Mouse (Mus musculus) lung, embryonic 16.5 days (tissue): ENCODE measurements around the gene B9d2. TPM values are rescaled to one million over a fixed set of nuclear protein-coding genes. Genes with fewer than 3 reads are reported as not detected.

ENCODE experiments used
- ATAC-seq: fragments of 200-750 bp; cut with Nextera tagmentation; 2 replicates; pipeline ENCODE4 v1.8.0; 2017; ENCODE audit warnings: low read depth, mild to moderate bottlenecking, moderate library complexity
- H3K27ac ChIP-seq: fragments of 300-500 bp; sonication (generic); 2 replicates; pipeline ENCODE4 v1.5.1; 2014; ENCODE audit warnings: mild to moderate bottlenecking, control low read depth, low read length
- H3K27me3 ChIP-seq: fragments of 300-500 bp; sonication (generic); 2 replicates; pipeline ENCODE4 v1.6.1; 2014; ENCODE audit warnings: low read depth, low read length, mixed read lengths; ENCODE audit not compliant: control insufficient read depth, insufficient read depth
- H3K36me3 ChIP-seq: fragments of 300-500 bp; sonication (generic); 2 replicates; pipeline ENCODE4 v1.6.1; 2014; ENCODE audit warnings: low read length; ENCODE audit not compliant: control insufficient read depth, insufficient read depth
- H3K4me1 ChIP-seq: fragments of 300-500 bp; sonication (generic); replicated peaks from 2 replicates; pipeline ENCODE4 v1.6.1; 2014; ENCODE audit warnings: low read length, mixed read lengths; ENCODE audit not compliant: control insufficient read depth, insufficient read depth
- H3K4me2 ChIP-seq: fragments of 300-500 bp; sonication (generic); 2 replicates; pipeline ENCODE4 v1.6.1; 2014; ENCODE audit warnings: low read depth, low read length, control low read depth
- H3K4me3 ChIP-seq: fragments of 300-500 bp; sonication (generic); 2 replicates; pipeline ENCODE4 v1.5.1; 2014; ENCODE audit warnings: mild to moderate bottlenecking, low read length, control low read depth
- H3K9ac ChIP-seq: fragments of 300-500 bp; sonication (generic); 2 replicates; pipeline ENCODE4 v1.6.1; 2014; ENCODE audit warnings: low read length, control low read depth
- H3K9me3 ChIP-seq: fragments of 300-500 bp; sonication (generic); 2 replicates; pipeline ENCODE4 v1.6.1; 2016; ENCODE audit warnings: low read length; ENCODE audit not compliant: control insufficient read depth
- WGBS: fragments of 180-500 bp; shearing (Covaris S2); extraction: QIAGEN DNeasy Blood & Tissue Kit; methylation state at CpG from one replicate; pipeline ENCODE4 v1.1.7; 2014; 5-methylcytosine and 5-hydroxymethylcytosine counted together
- polyA plus RNA-seq: library from polyadenylated mRNA; unstranded; fragments of >200 nt; fragmentation: Nextera tagmentation; extraction: Ambion mirVana; gene quantifications from 2 replicates; pipeline ENCODE4 v1.2.1, GENCODE M21; 2015

B9d2 gene
- polyA plus RNA-seq, 1 experiment from 2014 or later = 33.1 TPM

DNA sequence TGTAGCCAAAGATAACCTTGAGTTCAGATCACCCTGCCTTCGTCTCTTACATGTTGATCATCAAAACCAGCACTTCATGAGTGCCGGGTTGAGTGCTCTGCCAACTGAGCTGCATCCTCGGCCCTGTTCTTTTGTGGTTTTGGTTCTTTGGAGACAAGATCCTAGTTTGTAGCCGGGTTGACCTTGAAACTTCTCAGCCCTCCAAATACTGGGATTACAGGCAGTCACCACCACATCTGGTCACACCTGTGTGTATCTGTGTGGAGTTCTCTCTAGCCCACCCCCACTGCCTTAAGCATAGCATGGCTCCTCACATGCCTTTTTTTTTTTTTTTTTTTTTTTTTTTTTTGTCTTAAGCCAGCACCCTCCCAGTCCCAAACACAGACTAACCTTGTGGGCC is 10.5 kb upstream of the B9d2 start:
- Histone ChIP-seq H3K9me3 (no peaks in the 10 kb centered on the region), H3K36me3 (peaks cover 9% of the 10 kb centered on the region), H3K4me1 (peaks cover 10% of the 10 kb centered on the region), H3K27me3 (peaks cover 18% of the 10 kb centered on the region), H3K27ac (no peak overlapping the region), H3K4me2 (no peak overlapping the region), H3K4me3 (no peak overlapping the region), H3K9ac (no peak overlapping the region)
- ATAC-seq = no peak
- 83% methylated on average over 4 of the region's 4 CpGs for WGBS

DNA sequence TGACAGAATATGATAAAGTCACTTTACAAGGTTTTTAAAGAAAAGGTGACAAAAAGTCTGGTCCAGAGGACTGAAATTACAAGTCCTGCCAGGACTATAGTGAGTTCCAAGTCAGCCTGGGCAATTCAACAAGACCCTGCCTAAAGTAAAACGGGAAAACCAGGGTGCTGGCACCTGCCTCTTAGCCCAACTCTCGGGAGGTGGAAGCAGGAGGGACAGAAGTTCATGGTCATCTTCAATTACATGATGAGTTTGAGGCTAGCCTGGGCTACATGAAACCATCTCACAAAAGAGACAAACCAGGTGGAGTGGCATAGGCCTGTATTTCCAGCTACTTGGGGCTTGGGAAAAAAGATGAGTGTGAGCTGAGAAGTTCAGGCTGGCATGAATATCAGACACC is 8.9 kb upstream of the B9d2 start:
- ATAC-seq = no peak
- no peak overlapping the region for H3K4me2 ChIP-seq
- H3K9me3 ChIP-seq = no peaks in the 10 kb centered on the region
- peaks cover 21% of the 10 kb centered on the region for H3K27me3 ChIP-seq
- no peak overlapping the region for H3K9ac ChIP-seq
- H3K27ac ChIP-seq = no peak overlapping the region
- H3K4me3 ChIP-seq = no peak overlapping the region
- 0 out of 2 replicates have a peak, but pooled peaks cover 3% of the 10 kb centered on the region for H3K36me3 ChIP-seq
- WGBS = 38% methylated on average over 2 of the region's 2 CpGs
- peaks cover 16% of the 10 kb centered on the region for H3K4me1 ChIP-seq

DNA sequence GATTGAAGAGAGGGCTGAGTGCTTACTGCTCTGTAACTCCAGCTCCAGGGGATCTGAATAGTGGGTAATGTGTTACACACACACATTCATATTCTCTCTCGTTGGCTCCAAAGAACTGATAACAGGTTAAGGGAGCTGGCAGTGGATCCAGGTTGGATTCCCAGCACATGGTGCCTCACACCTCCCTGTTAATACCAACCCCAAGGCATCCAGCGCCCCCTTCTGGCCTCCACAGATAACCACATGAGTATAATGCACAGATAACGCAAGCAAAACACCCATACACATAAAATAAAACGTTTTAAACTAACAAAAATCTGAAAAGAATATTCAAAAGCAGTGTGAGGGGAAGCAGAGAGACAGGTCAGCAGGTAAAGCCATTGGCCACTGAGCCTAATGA is 8.1 kb upstream of the B9d2 start:
- H3K27ac ChIP-seq = no peak overlapping the region
- peaks cover 21% of the 10 kb centered on the region for H3K27me3 ChIP-seq
- ATAC-seq = no peak
- no peak overlapping the region for H3K9ac ChIP-seq
- no peak overlapping the region for H3K4me2 ChIP-seq
- H3K9me3 ChIP-seq = no peaks in the 10 kb centered on the region
- WGBS = 48% methylated on average over 4 of the region's 4 CpGs
- 0 out of 2 replicates have a peak, but pooled peaks cover 3% of the 10 kb centered on the region for H3K36me3 ChIP-seq
- no peak overlapping the region for H3K4me3 ChIP-seq
- H3K4me1 ChIP-seq = peaks cover 19% of the 10 kb centered on the region

DNA sequence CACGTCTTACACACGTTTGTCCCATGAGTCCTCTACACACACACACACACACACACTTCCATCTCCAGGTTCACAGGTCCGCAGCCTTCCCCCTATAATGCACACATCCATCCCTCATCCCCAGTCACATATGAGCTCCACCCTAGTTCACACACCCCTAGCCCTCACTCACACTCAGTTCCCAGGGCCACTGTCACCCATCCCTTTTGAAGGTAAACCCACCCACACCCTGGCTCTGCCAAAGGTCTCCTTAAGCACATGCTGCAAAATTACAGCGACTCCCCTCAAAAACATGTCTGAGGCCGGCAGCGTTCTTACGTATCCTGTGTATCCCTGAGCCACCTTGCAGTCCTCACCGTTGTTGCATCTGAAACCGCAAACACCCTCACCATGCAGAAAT is 6.3 kb upstream of the B9d2 start:
- no peaks in the 10 kb centered on the region for H3K36me3 ChIP-seq
- H3K9ac ChIP-seq = no peak overlapping the region; the same call in 1 of the 2 replicates
- peak overlapping the region; percentile 39 for H3K4me3 ChIP-seq
- WGBS = 23% methylated on average over 9 of the region's 9 CpGs
- H3K4me1 ChIP-seq = peaks cover 19% of the 10 kb centered on the region
- no peaks in the 10 kb centered on the region for H3K9me3 ChIP-seq
- no peak for ATAC-seq
- H3K27ac ChIP-seq = no peak overlapping the region
- H3K27me3 ChIP-seq = peaks cover 21% of the 10 kb centered on the region
- H3K4me2 ChIP-seq = peak overlapping the region; percentile 60

DNA sequence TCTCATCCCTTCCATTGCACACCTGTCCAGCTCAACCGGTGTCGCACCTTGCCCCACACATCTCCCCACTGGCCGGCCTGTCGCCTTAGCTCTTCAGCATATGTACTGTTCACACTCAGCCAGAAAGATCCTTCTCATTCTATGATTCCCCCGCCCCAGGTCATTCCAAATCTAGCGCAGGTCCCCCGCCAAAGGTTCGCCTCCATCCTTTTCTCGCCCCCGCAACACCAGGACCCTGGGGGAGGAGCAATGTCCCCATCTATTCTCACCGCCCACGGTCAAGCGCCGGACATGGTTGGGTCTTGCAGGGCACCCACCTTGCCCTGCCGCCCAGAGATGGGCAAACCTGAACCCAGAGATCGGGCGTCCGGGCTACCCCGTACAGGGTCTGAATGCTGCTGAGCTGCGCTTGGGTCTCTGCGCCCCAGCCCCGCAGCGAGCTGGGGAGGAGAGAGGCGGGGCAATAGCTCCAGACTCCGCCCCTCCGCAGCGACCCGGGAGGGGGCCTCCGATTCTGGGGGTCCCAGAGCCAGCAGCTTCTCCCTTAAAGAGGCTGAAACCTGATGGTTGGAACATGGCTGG is 5.8 kb upstream of the B9d2 start, which contains the start of gene Tmem91:
TSS of gene Tmem91 (minus strand) at position 448 of the 582 bp plus-strand sequence.
- Histone ChIP-seq H3K4me1 (peaks cover 20% of the 10 kb centered on the region), H3K36me3 (no peaks in the 10 kb centered on the region), H3K4me2 (peak within 1 kb of the TSS; percentile 60), H3K27ac (no peak within 1 kb of the TSS), H3K27me3 (peaks cover 21% of the 10 kb centered on the region), H3K9me3 (no peaks in the 10 kb centered on the region), H3K4me3 (peak within 1 kb of the TSS; percentile 39), H3K9ac (peak within 1 kb of the TSS; percentile 48)
- no peak; the same call in 1 of the 2 replicates for ATAC-seq
- 2% methylated on average over 29 of the region's 29 CpGs for WGBS

DNA sequence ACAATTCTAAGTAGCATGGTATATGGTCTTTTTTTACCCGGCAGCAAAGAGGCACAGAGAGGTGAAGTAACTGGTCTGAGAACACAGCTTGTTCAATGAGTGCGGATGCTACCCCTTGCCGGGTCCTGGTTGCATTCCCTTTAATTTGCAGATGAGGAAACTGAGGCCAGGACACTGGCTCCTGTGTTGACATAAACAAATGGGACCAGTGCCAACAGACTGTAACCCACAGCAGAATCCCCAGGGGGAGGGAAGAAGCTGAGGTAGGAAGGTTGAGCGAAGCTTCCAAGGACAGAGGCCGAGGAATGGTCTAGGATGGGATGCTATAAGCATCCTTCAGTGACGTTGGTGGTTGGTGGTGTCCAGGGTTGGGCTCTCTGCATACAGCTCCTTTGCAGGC is 5.2 kb upstream of the B9d2 start:
- WGBS = 48% methylated on average over 6 of the region's 6 CpGs
- no peak overlapping the region for H3K4me2 ChIP-seq
- no peak overlapping the region for H3K4me3 ChIP-seq

DNA sequence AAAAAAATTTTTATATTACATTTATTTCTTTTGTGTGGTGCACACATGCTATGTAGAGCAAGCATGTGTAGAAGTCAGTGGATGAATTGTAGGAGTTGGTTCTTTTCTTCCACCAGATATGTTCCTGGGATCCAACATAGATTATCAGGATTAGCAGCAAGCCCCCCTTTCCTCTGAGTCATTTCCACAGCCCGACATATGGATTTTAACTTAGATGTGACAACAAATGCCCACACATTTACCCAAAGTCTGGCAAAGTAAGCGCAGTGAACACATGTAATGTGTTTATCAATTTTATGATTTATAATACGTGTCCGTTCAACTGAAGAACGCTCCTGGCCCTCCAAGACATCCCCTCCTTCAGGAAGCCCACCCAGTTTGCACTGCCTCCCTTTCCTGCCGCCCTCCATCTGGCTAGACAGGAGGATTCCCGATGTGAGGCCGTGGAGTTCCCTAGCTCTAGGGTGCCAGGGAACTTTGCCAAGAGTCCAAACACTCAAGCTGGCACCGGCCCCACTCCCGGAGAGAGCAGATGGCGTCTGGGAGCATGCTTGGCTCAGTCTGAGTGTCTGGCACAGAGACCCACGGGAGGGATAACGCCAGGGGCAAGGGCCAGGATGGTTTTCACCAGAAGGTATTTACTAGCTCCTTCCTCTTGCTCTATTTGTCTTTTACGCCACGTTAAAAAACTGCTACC is 4.3 kb upstream of the B9d2 start:
- Histone ChIP-seq H3K27ac (peak overlapping the region; percentile 36), H3K4me1 (peaks cover 23% of the 10 kb centered on the region), H3K9me3 (no peaks in the 10 kb centered on the region), H3K27me3 (peaks cover 21% of the 10 kb centered on the region), H3K4me2 (0 out of 2 replicates have a peak overlapping the region, but pooled peaks have one; percentile 0), H3K36me3 (no peaks in the 10 kb centered on the region), H3K4me3 (no peak overlapping the region), H3K9ac (no peak overlapping the region)
- WGBS = 25% methylated on average over 15 of the region's 15 CpGs
- ATAC-seq = peak; percentile 41

More for the DNA sequence above, 5.2 kb upstream of the B9d2 start:
- H3K9me3 ChIP-seq = no peaks in the 10 kb centered on the region
- peaks cover 21% of the 10 kb centered on the region for H3K27me3 ChIP-seq
- H3K27ac ChIP-seq = no peak overlapping the region
- ATAC-seq = no peak
- peaks cover 25% of the 10 kb centered on the region for H3K4me1 ChIP-seq
- H3K36me3 ChIP-seq = no peaks in the 10 kb centered on the region
- no peak overlapping the region for H3K9ac ChIP-seq

DNA sequence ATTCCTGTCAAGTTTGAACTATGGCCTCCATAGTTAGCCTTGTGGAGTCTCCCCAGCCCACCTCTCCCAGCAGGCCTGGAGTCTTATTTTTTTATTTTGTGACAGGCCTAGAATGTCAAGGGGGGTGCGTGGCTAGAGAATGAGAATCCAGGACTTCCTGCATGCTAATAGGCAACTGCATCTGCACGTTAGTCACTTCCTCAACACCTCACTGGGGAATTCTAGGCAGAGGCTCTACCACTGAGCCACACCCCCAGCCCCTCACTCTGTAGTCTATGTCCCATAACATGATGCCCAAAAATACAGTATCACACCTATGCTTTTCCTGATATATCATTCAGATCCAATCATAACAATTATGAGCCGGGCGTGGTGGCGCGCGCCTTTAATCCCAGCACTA is 3.6 kb upstream of the B9d2 start:
- WGBS = 88% methylated on average over 7 of the region's 7 CpGs
- Histone ChIP-seq H3K27me3 (peaks cover 21% of the 10 kb centered on the region), H3K27ac (peak overlapping the region; percentile 36), H3K4me3 (no peak overlapping the region), H3K36me3 (no peaks in the 10 kb centered on the region), H3K9ac (no peak overlapping the region), H3K4me1 (peaks cover 22% of the 10 kb centered on the region), H3K4me2 (no peak overlapping the region), H3K9me3 (no peaks in the 10 kb centered on the region)
- no peak for ATAC-seq

DNA sequence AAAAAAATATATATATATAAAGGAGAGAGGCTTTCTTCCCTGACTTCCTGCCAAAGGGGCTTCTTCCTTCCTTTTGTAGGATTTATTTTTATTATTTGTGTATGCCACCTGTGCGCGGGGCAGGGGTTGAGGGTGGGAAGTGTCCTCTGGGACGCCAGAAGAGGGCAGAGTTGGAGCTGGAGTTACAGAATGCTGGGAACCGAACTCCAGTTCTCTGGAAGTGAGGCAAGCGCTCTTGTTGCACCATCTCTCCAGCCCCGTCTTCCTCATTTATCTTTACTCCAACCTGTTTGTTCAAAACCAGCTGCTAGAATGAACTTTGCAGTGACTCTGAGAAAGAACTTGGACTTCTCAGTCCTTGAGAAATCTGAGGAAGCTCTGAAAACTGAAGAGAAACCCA is 609 bp upstream of the B9d2 start:
- H3K4me3 ChIP-seq = peak overlapping the region; percentile 69
- ATAC-seq = no peak
- H3K27me3 ChIP-seq = peaks cover 4% of the 10 kb centered on the region
- peak overlapping the region; percentile 23 for H3K9ac ChIP-seq
- H3K9me3 ChIP-seq = no peaks in the 10 kb centered on the region
- peak overlapping the region; percentile 55; the same call in 1 of the 2 replicates for H3K27ac ChIP-seq
- no peaks in the 10 kb centered on the region for H3K36me3 ChIP-seq
- 3% methylated on average over 6 of the region's 6 CpGs for WGBS
- peak overlapping the region; percentile 57 for H3K4me2 ChIP-seq
- H3K4me1 ChIP-seq = peaks cover 21% of the 10 kb centered on the region
